Mouse (Mus musculus): ENCODE measurements around the gene Dclk2.

DNA sequence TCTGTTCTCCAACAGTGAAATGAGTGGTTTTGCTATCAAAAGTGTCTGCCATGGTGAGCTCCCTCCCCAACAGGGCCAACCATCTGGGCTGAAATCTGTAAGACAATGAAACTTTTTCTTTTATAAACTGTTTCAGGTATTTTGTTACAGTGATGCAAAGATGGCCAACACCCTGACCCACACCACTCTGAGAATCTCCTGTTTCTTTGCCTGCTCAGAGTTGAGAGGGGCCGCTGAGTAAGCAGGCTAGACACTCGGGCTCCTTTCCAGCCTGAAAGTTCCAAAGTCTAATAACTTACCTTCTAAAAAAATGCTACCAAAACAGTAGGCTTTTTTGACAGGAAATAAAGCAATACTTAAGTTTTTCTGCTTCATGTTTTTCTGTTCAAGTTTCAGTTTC is 78.2 kb downstream of the Dclk2 start:
- no peak for TF ChIP-seq CTCF (IDR thresholded peaks at IDR 0.05; ENCODE audit: borderline replicate concordance, extremely low read depth, insufficient read depth, insufficient read length)
- no peak for TF ChIP-seq POLR2A (IDR thresholded peaks at IDR 0.05; ENCODE audit: borderline replicate concordance, extremely low read depth, insufficient read depth, insufficient read length, poor library complexity, severe bottlenecking)

All from brain, embryonic 14.5 days (tissue).